Mouse (Mus musculus): ENCODE data around the gene Nr1h3.

The Nr1h3 gene

GRCm38 (mm10) chr2:91183711-91184405, 18.8 kb downstream of the Nr1h3 start, which contains the start of gene Madd:
TSS of gene Madd (minus strand) at chr2:91183837.
- DNase-seq = peak; percentile 60

- peak; percentile 99 for DNase-seq
Observed at GRCm38 (mm10) chr2:91183148-91183513, 19.5 kb downstream of the Nr1h3 start.

GRCm38 (mm10) chr2:91182405-91183147, 20.1 kb downstream of the Nr1h3 start:
- DNase-seq = peak; percentile 93

GRCm38 (mm10) chr2:91182016-91182404, 20.6 kb downstream of the Nr1h3 start:
- DNase-seq = peak; percentile 79

- peak; percentile 47 for DNase-seq
Observed at GRCm38 (mm10) chr2:91180706-91181105, 21.9 kb downstream of the Nr1h3 start.

- no peak for DNase-seq
Observed at GRCm38 (mm10) chr2:91179825-91180224, 22.8 kb downstream of the Nr1h3 start.

- DNase-seq = peak; percentile 31
Observed at GRCm38 (mm10) chr2:91176234-91176633, 26.4 kb downstream of the Nr1h3 start.

- no peak for DNase-seq
Observed at GRCm38 (mm10) chr2:91175490-91175889, 27.1 kb downstream of the Nr1h3 start.

GRCm38 (mm10) chr2:91169587-91170322, 32.9 kb downstream of the Nr1h3 start:
- no peak for DNase-seq

GRCm38 (mm10) chr2:91167629-91168028, 35.0 kb downstream of the Nr1h3 start:
- no peak for DNase-seq

GRCm38 (mm10) chr2:91164991-91165390, 37.6 kb downstream of the Nr1h3 start:
- no peak for DNase-seq

- no peak for DNase-seq
Observed at GRCm38 (mm10) chr2:91163532-91163931, 39.1 kb downstream of the Nr1h3 start.

- no peak for DNase-seq
Observed at GRCm38 (mm10) chr2:91162952-91163351, 39.7 kb downstream of the Nr1h3 start.

- no peak for DNase-seq
Observed at GRCm38 (mm10) chr2:91160591-91160990, 42.0 kb downstream of the Nr1h3 start.

- no peak for DNase-seq
Observed at GRCm38 (mm10) chr2:91157002-91157752, 45.5 kb downstream of the Nr1h3 start.

GRCm38 (mm10) chr2:91154091-91154490, 48.5 kb downstream of the Nr1h3 start:
- no peak for DNase-seq

- DNase-seq = no peak
Observed at GRCm38 (mm10) chr2:91152885-91153377, 49.7 kb downstream of the Nr1h3 start.

GRCm38 (mm10) chr2:91151331-91151730, 51.3 kb downstream of the Nr1h3 start:
- no peak for DNase-seq

- no peak for DNase-seq
Observed at GRCm38 (mm10) chr2:91148101-91148500, 54.5 kb downstream of the Nr1h3 start.

GRCm38 (mm10) chr2:91143401-91143800, 59.2 kb downstream of the Nr1h3 start:
- no peak for DNase-seq

- no peak for DNase-seq
Observed at GRCm38 (mm10) chr2:91142920-91143319, 59.7 kb downstream of the Nr1h3 start.

- DNase-seq = no peak
Observed at GRCm38 (mm10) chr2:91139764-91140163, 62.9 kb downstream of the Nr1h3 start.

GRCm38 (mm10) chr2:91139311-91139710, 63.3 kb downstream of the Nr1h3 start:
- no peak for DNase-seq
